Mouse (Mus musculus) liver, embryonic 14.5 days (tissue): ENCODE data around the gene Sox6. TPM values are rescaled to one million over a fixed set of nuclear protein-coding genes. Genes with fewer than 3 reads are reported as not detected.
A peak's percentile ranks its signal among the peaks of the same experiment; 100 is the strongest.

ENCODE experiments used
- ATAC-seq: fragments of 200-750 bp; cut with Nextera tagmentation; 2 replicates; pipeline ENCODE4 v1.8.0; 2017; ENCODE audit warnings: moderate number of reproducible peaks, mild to moderate bottlenecking, moderate library complexity; ENCODE audit not compliant: insufficient read depth
- DNase-seq, 3 experiments: peaks; one replicate each; pipeline ENCODE4 v3.0.0-alpha.2; 2012 to 2013; ENCODE audit warnings: low read depth in 3 of 3, low spot score in 3 of 3
- H3K27ac ChIP-seq: fragments of 300-500 bp; sonication (generic); 2 replicates; pipeline ENCODE4 v1.5.1; 2014; ENCODE audit warnings: moderate library complexity, mild to moderate bottlenecking, control low read depth, inconsistent platforms
- H3K27me3 ChIP-seq: fragments of 300-500 bp; sonication (generic); 2 replicates; pipeline ENCODE4 v1.6.1; 2014; ENCODE audit warnings: mild to moderate bottlenecking, low read length, moderate library complexity; ENCODE audit not compliant: control insufficient read depth, insufficient read depth
- H3K36me3 ChIP-seq: fragments of 300-500 bp; sonication (generic); replicated peaks from 2 replicates; pipeline ENCODE4 v1.6.1; 2014; ENCODE audit warnings: low read depth; ENCODE audit not compliant: control insufficient read depth, insufficient read depth
- H3K4me1 ChIP-seq, 2 experiments: fragments of 200-500 bp in 1 of 2; fragments of 300-500 bp in 1 of 2; sonication (generic) in 1 of 2; replicated peaks; 2 replicates each; pipeline ENCODE4 v1.6.1; 2012 to 2014; ENCODE audit warnings: antibody characterized with exemption in 1 of 2, inconsistent platforms in 1 of 2, low read length in 1 of 2; ENCODE audit not compliant: control insufficient read depth in 2 of 2, insufficient read depth in 2 of 2
- H3K4me2 ChIP-seq: fragments of 300-500 bp; sonication (generic); 2 replicates; pipeline ENCODE4 v1.6.1; 2014; ENCODE audit warnings: low read depth, mild to moderate bottlenecking, control low read depth, moderate library complexity
- H3K4me3 ChIP-seq, 2 experiments: fragments of 200-500 bp in 1 of 2; fragments of 300-500 bp in 1 of 2; sonication (generic) in 1 of 2; 2 replicates each; pipeline ENCODE4 v1.5.1; 2012 to 2014; ENCODE audit warnings: low read depth in 2 of 2, low read length in 2 of 2, mild to moderate bottlenecking in 2 of 2, control low read depth in 1 of 2, inconsistent platforms in 1 of 2, moderate library complexity in 1 of 2; ENCODE audit not compliant: insufficient read depth in 1 of 2
- H3K9ac ChIP-seq: fragments of 300-500 bp; sonication (generic); replicated peaks from 2 replicates; pipeline ENCODE4 v1.6.1; 2014; ENCODE audit warnings: mild to moderate bottlenecking, control low read depth, moderate library complexity
- H3K9me3 ChIP-seq: fragments of 300-500 bp; sonication (generic); 2 replicates; pipeline ENCODE4 v1.6.1; 2016; ENCODE audit warnings: low read length, mixed read lengths; ENCODE audit not compliant: control insufficient read depth
- CTCF ChIP-seq: IDR thresholded peaks from 2 replicates; pipeline ENCODE4 v1.5.1; 2016; ENCODE audit warnings: antibody characterized with exemption, low read depth, control low read depth
- EP300 ChIP-seq: IDR thresholded peaks from 2 replicates; pipeline ENCODE4 v1.6.1; 2016; ENCODE audit warnings: antibody characterized with exemption, low read depth
- WGBS: fragments of 180-500 bp; shearing (Covaris S2); extraction: QIAGEN DNeasy Blood & Tissue Kit; methylation state at CpG from one replicate; pipeline ENCODE4 v1.1.7; 2014; ENCODE audit not compliant: insufficient replicate concordance; 5-methylcytosine and 5-hydroxymethylcytosine counted together
- polyA plus RNA-seq, 2 experiments: library from polyadenylated mRNA; depleted of rRNA in 1 of 2; stranded (reverse) in 1 of 2; unstranded in 1 of 2; fragments of >200 nt; fragmentation: Nextera tagmentation in 1 of 2; extraction: Ambion mirVana in 1 of 2; gene quantifications; 2 replicates each; pipeline versions ENCODE4 v1.2.1 to v1.2.3; 2012 to 2014

Gene Sox6
- polyA plus RNA-seq, 2 experiments = 15.9 to 64.0 TPM

DNA sequence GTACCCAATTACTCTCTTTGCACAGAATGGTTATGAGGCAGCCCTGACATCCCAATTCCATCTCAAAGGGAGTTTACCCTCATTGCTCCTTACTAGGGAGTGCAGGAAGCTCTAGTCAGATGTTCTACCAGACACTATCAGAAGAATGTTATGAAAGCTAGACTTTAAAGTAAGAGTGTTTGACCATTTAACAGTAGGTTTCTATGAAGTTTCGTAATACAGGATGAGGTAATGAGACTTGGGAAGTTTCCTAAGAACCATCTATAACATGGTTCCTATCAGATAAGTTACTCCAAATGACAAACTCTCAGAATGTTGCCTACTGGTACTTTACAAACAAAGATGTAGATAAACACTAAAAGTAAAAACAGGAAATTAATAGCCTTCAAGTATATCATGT, 123.3 kb downstream of the Sox6 start:
- Histone ChIP-seq H3K27me3 (no peaks in the 10 kb centered on the region; the same call in 1 of the 2 replicates), H3K4me2 (no peak overlapping the region), H3K36me3 (no peaks in the 10 kb centered on the region), H3K4me1 (no peaks in the 10 kb centered on the region), H3K9me3 (no peaks in the 10 kb centered on the region), H3K4me3 (no peak overlapping the region), H3K9ac (no peak overlapping the region), H3K27ac (no peak overlapping the region)
- DNase-seq (no peak), ATAC-seq (no peak)
- no peak for TF ChIP-seq CTCF
- no peak for TF ChIP-seq EP300
- 72% methylated on average over 1 of the region's 1 CpGs for WGBS

DNA sequence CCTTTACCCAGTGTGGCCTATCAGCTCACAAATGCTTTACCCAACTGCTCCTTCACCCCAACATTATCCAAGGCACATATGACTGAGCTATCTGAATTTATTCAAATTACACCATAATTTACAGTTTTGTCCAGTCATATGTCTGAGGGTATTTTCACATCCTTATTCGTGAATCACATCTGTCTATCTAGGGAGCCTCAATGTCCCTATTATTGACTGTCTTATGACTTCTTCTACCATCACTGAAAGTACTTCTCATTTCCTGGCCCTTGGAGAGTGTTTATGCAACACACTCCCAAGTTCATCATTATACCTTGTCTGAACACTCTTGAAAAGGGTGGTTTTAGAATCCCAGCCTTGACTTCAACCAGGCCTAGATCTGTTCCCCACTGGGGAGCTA, 128.3 kb downstream of the Sox6 start:
- Histone ChIP-seq H3K9ac (no peak overlapping the region), H3K4me2 (no peak overlapping the region), H3K36me3 (no peaks in the 10 kb centered on the region), H3K4me3 (no peak overlapping the region), H3K4me1 (no peaks in the 10 kb centered on the region; a peak in 1 of 4 replicates), H3K27me3 (no peaks in the 10 kb centered on the region), H3K9me3 (no peaks in the 10 kb centered on the region), H3K27ac (no peak overlapping the region)
- DNase-seq (no peak), ATAC-seq (no peak)
- WGBS = 71% methylated on average over 1 of the region's 1 CpGs
- no peak for TF ChIP-seq CTCF
- TF ChIP-seq EP300 = no peak

DNA sequence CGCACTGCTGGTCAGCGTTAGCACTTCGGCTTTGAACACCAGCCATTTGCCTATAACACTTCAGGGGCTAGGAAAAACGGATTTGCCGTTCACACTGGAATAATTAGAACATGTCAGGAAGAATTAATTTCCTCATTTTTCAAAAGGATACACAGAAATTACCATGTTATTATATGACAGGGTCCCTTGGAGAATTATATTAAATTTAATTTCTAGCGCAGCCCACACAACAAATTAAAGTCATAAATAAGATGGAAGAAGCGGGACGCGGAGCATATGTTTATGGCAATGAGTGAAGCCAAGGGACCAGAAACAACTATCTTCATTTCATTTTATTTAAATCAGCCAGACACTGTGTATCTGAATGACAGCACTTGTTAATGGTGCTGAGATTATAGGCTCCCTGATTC, 133.8 kb downstream of the Sox6 start:
- Histone ChIP-seq H3K4me1 (peaks cover 0 to 11% of the 10 kb centered on the region in 2 experiments; a peak in 3 of 4 replicates), H3K9me3 (no peaks in the 10 kb centered on the region), H3K9ac (no peak overlapping the region), H3K36me3 (no peaks in the 10 kb centered on the region), H3K4me3 (no peak overlapping the region), H3K27ac (no peak overlapping the region), H3K27me3 (no peaks in the 10 kb centered on the region), H3K4me2 (no peak overlapping the region)
- 85% methylated on average over 9 of the region's 9 CpGs for WGBS
- no peak for TF ChIP-seq EP300
- TF ChIP-seq CTCF = no peak
- ATAC-seq (no peak), DNase-seq (no peak)

DNA sequence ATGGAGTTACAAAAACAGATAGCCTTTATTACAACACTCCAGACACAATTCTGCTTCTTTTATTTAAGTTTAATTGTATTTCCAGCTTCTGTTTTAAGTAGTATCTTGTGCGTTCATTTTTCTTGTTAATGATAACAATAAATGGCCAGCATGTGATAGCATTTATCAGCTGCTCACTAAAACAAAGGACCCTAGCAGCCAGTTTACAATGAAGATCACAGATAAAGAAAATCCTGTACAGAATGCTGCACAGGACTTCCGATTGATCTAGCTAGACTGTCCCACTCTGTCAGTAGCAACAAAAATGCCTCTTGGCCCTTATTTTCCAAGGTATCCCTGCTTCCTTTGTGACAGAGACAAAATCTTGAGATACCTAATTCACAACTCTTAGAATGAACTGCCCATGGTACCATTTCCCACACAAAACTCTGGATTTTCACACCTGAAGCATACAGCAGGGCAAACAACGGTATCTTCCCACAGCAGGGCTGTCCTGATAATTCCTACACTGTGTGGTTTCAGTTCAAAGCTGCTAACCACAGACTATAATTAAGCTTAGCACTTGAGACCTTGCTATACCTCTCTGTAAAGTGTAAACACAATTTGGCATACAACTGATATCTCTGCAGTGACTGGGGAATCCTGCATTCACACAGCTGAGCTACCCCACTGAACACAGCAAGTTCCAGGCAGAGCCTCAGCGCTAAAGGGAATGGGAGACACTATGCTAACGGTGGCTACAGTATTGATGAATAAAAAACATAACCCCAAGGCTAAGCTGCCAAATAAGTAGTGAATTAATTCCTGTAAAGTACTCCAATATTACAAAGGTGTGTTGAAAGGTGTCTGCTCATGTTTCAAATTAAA, 134.4 kb downstream of the Sox6 start:
- no peak overlapping the region for H3K9ac ChIP-seq
- no peak overlapping the region for H3K4me3 ChIP-seq
- TF ChIP-seq EP300 (peak; percentile 47; the same call in 1 of the 2 replicates), CTCF (no peak)
- H3K36me3 ChIP-seq = no peaks in the 10 kb centered on the region
- WGBS = 18% methylated on average over 5 of the region's 5 CpGs
- H3K9me3 ChIP-seq = no peaks in the 10 kb centered on the region
- no peak overlapping the region for H3K27ac ChIP-seq
- ATAC-seq (peak; percentile 78), DNase-seq (no peak)
- H3K27me3 ChIP-seq = no peaks in the 10 kb centered on the region
- no peak overlapping the region for H3K4me2 ChIP-seq
- H3K4me1 ChIP-seq = peaks cover 0 to 11% of the 10 kb centered on the region in 2 experiments; a peak in 3 of 4 replicates

DNA sequence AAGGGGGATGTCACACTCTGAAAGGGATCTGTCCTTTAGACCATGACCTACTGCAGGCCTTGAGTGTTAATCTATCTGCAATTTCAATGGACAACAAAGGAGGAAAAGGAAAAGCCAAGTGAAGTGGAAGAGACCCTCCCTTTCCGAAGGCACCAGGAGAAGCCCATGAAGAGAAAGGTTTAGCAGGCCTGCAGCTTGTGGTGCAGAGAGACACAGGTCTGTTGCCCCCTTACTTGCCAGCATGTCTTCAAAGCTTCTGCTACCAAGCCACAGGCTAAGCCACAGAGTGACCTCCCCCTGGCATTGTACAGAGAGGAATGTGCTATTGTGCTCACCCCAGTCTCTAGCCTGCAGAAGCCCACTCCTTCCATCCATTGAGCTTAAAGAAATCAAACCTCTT, 135.2 kb downstream of the Sox6 start:
- Histone ChIP-seq H3K4me1 (peaks cover under 1 to 11% of the 10 kb centered on the region in 2 experiments), H3K27ac (no peak overlapping the region), H3K9ac (no peak overlapping the region), H3K27me3 (no peaks in the 10 kb centered on the region), H3K4me2 (no peak overlapping the region), H3K36me3 (no peaks in the 10 kb centered on the region), H3K9me3 (no peaks in the 10 kb centered on the region), H3K4me3 (no peak overlapping the region)
- TF ChIP-seq EP300 (no peak), CTCF (no peak)
- DNase-seq (no peak), ATAC-seq (no peak)
- 70% methylated on average over 1 of the region's 1 CpGs for WGBS
